Mouse (Mus musculus): ENCODE results near the gene Ipcef1.
A peak's percentile ranks its signal among the peaks of the same experiment; 100 is the strongest.
"Not testable (repeated sequence)": the region's sequence is repeated elsewhere in the genome, so short reads cannot be mapped to it uniquely, and the experiment has no call there.

Gene Ipcef1

GRCm38 (mm10) chr10:7035547-7035946, 16.7 kb downstream of the Ipcef1 start:
- DNase-seq: no peak

- no peak for DNase-seq
These were observed 18.8 kb downstream of the Ipcef1 start for GRCm38 (mm10) chr10:7033459-7033858.

DNA sequence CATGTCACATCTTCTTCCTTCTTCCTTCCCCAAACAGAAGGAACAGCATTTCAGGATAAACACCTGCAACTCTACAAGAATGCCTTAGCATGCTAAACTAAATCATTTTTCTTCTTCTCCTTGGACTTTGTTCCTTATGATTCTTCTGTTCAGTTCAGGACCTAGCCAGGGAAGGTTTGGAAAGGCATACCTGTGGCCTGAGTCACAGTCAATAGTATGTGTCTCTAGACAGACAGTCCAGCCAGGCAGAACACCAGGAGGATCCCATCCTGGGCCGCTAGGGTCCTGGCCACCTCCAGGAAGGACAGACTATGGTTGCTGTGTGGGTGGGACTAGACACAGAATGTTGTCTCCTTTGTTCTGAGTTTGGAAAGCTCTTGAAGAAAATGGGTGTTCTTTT, 27.2 kb downstream of the Ipcef1 start:
- no peak for DNase-seq

- DNase-seq: no peak
These were observed 31.7 kb downstream of the Ipcef1 start for GRCm38 (mm10) chr10:7020551-7020950.

GRCm38 (mm10) chr10:7019781-7020386, 32.4 kb downstream of the Ipcef1 start:
- no peak for DNase-seq

- DNase-seq: no peak
These were observed 37.1 kb downstream of the Ipcef1 start for GRCm38 (mm10) chr10:7015199-7015598.

- no peak for DNase-seq
These were observed 41.7 kb downstream of the Ipcef1 start for GRCm38 (mm10) chr10:7010543-7010942.

DNA sequence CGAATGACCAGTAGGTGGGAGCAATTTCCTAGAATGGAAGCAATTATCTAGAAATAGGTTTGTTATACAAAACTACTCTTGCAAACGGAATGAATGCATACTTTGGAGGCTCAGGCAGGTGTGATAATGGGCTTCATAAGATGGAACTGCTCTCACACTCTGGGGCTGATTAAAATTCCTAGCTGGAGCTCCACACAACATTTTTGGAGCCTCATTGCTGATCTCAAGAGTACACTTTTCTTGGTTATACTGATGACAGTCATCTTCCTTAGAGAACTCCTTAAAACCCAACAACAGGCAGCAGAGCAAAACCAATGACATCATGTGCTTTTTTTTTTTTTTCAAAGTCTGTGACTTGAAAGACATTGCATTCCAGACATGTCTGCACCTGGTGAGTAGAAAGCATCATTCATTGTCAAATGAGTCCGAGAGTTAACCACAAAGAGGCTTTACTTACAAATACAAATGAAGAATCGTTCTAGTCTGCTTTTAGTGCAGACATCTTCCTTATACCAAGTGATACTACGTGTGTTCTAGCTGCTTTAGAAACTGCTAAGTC, 47.2 kb downstream of the Ipcef1 start:
- DNase-seq: no peak

GRCm38 (mm10) chr10:7003898-7004297, 48.4 kb downstream of the Ipcef1 start:
- DNase-seq: not testable (repeated sequence)

GRCm38 (mm10) chr10:6999355-6999754, 52.9 kb downstream of the Ipcef1 start:
- DNase-seq: no peak

GRCm38 (mm10) chr10:6998576-6999250, 53.6 kb downstream of the Ipcef1 start:
- no peak for DNase-seq

DNA sequence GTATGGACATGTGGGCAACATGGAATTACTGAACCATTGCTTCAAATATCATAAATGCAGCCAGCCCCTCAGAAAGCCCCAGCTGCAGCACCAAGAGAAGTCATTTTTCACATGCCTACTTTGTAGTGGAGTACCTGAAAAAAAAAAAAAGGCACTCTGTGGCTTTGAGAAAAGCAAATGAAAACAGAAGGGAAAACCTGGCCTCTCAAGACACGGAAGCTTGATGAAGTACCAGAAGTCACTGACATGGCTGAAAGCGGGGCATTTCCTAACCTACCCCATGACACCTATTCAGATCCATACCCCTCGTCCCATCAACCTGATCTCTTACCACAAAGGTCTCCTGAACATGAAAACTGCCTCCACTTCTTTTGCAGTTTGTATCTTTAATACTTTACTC, 55.4 kb downstream of the Ipcef1 start:
- no peak for DNase-seq

- DNase-seq: no peak
These were observed 63.7 kb downstream of the Ipcef1 start for GRCm38 (mm10) chr10:6988555-6988954.

DNA sequence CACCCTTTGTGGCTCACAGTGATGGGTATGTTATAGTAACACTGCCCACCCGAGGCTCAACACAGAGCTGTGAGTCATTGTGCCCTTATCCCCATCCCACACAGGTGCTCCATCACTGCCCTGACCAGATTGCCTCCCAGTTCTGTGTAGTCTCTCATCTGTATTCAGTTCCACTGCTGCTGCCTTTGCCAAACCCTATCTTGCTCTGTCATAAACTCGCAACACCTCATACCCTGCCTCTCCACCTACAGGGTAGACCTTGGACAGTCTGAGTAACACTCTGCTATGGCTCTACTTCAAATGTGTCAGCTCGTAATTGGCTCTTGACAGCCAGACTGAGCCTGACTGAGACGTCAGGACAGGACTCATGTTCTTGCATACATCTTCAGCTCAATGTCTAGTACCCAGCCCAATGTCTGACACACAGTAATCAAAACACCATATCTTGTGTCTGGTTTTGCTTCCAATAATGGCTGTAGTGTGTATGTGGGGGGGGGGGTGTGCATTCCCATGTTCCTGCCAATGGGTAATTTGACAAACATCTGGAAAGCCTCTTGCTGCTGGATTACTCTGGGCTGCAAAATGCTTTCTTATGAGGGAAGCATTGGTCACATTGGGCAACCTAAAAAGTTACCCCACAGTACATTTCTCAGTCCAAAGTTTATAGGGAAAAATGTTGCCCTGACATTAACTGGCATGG, 64.7 kb downstream of the Ipcef1 start:
- DNase-seq: no peak

DNA sequence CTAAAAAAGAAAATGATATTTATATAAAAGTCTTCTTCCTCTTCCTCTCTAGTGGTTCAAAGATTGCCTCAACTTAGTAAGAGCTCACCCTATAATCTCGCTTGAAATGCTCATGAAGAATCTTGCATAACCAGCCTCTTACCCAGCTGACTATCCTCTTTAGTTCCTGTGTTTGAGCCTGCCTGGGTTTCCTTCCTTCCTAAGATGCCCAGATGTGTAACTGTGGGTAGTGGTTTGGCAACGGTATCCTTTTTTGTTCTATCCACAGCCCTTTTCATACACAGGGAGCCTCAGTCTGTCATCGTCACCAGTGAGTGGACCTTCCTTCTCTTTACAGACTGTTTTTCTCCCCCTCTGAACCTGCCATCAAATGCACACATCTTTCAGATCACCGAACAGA, 66.0 kb downstream of the Ipcef1 start:
- no peak for DNase-seq

GRCm38 (mm10) chr10:6983431-6983830, 68.8 kb downstream of the Ipcef1 start:
- no peak for DNase-seq

DNA sequence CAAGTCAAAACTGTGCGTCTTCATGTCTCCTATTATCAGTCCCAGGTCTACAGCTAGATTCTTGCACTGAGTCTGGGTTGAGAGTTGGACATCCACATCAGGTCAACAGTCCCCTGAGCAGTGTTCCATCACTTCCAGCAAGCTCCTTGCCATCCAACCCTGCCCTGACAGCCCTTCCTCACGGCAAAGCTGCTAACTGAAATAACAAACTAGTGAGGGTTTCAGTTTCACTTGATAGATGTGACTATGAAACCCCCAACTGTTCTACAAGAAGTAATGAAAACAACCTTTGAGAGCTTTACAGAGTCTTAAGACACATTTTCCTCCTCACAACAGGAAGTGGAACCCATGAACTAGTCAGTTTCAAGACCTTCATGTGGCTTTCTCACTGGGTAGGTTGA, 69.5 kb downstream of the Ipcef1 start:
- DNase-seq: peak in 1 of 2 experiments; percentile 51

DNA sequence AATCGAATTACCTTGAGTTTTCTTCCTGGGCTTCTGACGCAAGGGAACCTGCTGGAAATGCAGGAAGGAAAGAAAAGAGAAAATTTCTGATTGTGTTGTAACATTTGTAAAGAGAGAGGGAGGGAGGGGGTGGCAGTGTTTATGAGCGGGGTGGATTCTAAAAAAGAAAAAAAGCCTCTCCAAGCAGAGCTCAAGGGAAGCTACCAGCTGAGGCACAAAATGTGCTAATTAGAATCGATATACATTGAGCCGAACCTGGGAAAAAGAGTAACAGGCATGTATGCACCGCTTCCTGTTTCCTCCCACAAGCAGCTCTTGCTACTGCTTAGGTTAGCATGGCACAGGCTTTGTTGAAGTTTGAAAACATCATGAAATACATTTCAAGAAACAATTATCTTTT, 72.0 kb downstream of the Ipcef1 start:
- peak in 1 of 2 experiments; percentile 39 for DNase-seq

GRCm38 (mm10) chr10:6979789-6980188, 72.5 kb downstream of the Ipcef1 start:
- DNase-seq: no peak

- DNase-seq: no peak
These were observed 73.1 kb downstream of the Ipcef1 start for GRCm38 (mm10) chr10:6979216-6979615.

DNA sequence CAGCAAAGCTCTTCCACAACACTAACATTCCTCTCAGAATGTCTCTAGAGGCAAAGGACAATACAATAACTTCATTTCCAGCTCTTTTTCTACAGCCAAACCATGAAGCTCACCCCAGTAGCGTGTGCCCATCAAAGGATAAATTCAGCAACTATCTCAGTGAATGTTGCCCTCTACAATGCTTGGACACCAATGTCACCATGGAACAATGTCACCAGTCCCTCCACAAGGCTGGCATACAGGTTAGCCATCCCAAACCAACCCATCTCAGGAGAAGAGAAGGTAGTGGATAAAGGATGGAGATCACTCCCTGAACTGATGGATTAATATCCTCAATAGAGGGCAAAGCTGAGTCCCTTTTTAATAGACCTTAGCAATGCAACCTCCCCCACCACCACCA, 73.5 kb downstream of the Ipcef1 start:
- DNase-seq: no peak

DNA sequence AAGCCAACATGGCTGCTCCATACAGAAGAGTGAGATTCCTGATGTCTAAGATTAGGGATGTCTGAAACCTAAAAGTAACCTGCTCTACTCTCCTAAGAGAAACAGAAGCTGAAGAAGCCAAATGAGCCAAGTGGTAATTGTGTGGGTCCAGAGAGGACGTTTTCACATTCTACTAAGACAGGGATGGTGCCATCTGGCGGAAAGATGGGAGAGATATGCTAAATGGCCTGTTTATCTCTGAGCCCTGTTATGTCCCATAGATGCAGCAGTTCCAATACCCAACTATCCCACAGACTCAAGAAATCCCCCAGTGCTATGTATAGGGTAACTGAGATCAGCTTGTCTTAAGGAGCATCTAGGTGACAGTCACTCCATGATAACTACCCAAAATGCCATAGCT, 74.4 kb downstream of the Ipcef1 start:
- DNase-seq: no peak

GRCm38 (mm10) chr10:6968334-6968733, 83.9 kb downstream of the Ipcef1 start:
- no peak for DNase-seq
